Mouse (Mus musculus) neutrophil, adult 5-6 weeks (primary cell): ENCODE data around the gene Cacybp. TPM values are rescaled to one million over a fixed set of nuclear protein-coding genes. Genes with fewer than 3 reads are reported as not detected.
A peak's percentile ranks its signal among the peaks of the same experiment; 100 is the strongest.

ENCODE experiments used
- ATAC-seq: fragments of 151-379, 151-347 bp; 2 replicates; pipeline ENCODE4 v1.8.0; 2017; ENCODE audit warnings: mild to moderate bottlenecking, moderate TSS enrichment; ENCODE audit not compliant: insufficient number of reproducible peaks, poor library complexity, low FRiP score, severe bottlenecking; ENCODE audit errors: extremely low read depth
- total RNA-seq: library from RNA; stranded (forward); fragments of 200-1000 nt; gene quantifications from 2 replicates; pipeline ENCODE4 v1.2.3, GENCODE M21; 2017

Gene Cacybp
- total RNA-seq, 1 experiment from 2014 or later, result 57.3 TPM

DNA sequence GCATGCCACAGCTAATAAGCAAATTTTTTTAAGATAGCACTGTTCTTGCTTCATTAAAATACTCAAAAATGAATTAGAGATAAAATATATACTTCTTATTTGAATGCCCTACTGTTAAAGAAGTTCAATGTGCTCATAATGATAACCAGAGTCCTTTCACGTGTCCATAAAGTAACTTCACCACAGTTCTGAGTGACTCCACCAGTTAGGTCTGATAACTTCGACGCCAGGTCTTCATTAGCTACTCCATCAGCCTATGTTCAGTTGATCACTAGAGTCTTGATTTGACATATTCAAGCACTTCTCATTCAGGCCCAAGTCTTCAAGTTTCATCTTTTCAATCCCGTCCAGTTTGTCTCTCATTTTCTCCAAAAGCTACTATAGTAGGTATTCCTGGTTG lies 14.5 kb upstream of the Cacybp start:
- no peak for ATAC-seq

- ATAC-seq, result no peak
Observed at GRCm38 (mm10) chr1:160224093-160224492, 11.4 kb upstream of the Cacybp start.

DNA sequence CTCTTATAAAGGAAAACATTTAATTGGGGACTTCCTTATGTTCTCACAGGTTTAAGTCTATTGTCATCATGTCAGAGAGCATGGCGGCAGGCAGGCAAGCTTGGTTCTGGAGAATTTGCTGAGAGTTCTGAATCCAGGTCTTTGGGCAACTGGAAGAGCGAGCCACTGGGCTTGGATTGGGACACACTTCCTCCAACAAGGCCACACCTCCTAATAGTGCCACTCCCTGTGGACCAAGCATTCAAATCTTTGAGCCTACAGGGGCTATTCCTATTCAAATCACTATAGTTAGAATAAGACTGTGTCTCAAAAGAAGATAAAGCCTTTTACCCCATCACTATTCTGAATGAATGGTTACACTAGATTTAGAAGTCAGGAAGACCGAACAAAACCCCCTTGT lies 5.2 kb upstream of the Cacybp start:
- no peak for ATAC-seq

- no peak for ATAC-seq
Observed at GRCm38 (mm10) chr1:160214171-160214570, 1.5 kb upstream of the Cacybp start.

GRCm38 (mm10) chr1:160212123-160212691 lies 468 bp downstream of the Cacybp start:
- no peak for ATAC-seq

DNA sequence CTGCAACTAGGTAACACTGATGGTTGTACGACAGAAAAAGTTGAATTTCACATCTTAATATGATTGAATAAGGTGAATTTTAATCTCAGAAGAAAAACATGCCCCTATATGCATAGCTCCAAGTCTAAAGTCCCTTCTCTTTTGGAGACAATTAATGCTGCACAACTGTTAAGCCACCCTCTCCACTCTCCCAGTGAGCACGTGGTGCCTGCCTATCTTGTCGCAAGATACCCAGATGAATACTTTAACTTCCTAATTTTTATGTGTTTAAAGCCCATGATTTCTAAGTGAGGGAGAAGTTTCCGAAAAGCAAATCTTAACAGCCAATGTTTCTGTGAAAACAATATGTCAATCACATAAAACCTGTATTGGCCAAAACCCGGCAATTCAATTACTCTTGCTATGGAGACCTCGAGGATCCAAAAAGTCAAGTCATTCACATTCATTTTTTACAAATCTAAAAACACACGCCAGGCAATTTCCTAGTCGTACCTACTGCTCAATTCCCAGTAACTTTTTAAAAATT lies 1.0 kb downstream of the Cacybp start:
- no peak for ATAC-seq

GRCm38 (mm10) chr1:160210566-160210965 lies 2.1 kb downstream of the Cacybp start:
- no peak for ATAC-seq

- ATAC-seq, result no peak
Observed at GRCm38 (mm10) chr1:160209844-160210243, 2.8 kb downstream of the Cacybp start.

GRCm38 (mm10) chr1:160205486-160205885 lies 7.2 kb downstream of the Cacybp start:
- ATAC-seq, result no peak

GRCm38 (mm10) chr1:160195337-160195663 lies 17.4 kb downstream of the Cacybp start:
- ATAC-seq, result no peak

- ATAC-seq, result peak; percentile 98
Observed at GRCm38 (mm10) chr1:160194529-160195336, 17.9 kb downstream of the Cacybp start, which contains the start of gene Mrps14. Gene Mrps14, plus strand, starts transcription at chr1:160195215.

- no peak for ATAC-seq
Observed at GRCm38 (mm10) chr1:160184506-160184905, 28.2 kb downstream of the Cacybp start.

GRCm38 (mm10) chr1:160181216-160181615 lies 31.5 kb downstream of the Cacybp start:
- no peak for ATAC-seq

- ATAC-seq, result no peak
Observed at GRCm38 (mm10) chr1:160176903-160177302, 35.8 kb downstream of the Cacybp start.

- ATAC-seq, result no peak
Observed at GRCm38 (mm10) chr1:160166600-160166999, 46.1 kb downstream of the Cacybp start.

DNA sequence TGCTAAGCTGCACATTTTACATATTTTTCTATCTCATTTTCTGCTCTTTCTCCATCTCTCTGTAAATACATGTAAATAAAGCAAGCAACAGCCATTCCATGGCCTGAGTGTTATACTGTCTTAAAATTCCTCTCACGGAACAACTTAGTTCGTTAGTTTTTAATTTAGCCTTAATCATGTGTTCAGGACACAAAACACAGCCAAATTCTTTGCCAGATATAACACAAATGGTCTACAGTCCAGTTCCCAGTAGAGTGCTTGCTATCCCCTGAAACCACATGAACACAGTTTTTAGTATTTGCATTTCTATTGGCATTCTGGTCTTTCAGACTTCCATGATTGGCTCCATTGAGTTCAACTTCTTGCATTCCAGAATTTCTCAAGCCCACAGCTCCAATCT lies 54.5 kb downstream of the Cacybp start:
- no peak for ATAC-seq

DNA sequence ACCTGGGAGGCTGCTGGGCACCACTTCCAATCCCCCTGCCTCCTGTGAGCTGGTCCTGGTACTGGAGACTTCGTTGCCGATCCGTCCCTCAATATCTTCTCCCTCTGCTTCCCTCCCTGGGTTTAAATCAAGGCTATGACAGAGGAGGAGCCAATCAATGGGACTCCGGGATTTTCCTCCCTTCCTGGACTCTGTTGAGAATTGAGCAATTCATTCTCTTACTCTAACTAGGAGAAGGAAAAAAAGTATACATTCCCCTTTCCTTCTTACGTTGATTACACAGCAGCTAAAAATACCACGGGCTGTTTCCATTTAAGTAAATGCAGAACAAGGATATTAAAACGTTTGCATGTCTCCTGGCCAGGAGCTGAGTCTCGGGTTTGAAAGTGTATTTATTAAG lies 59.2 kb downstream of the Cacybp start, which contains the start of gene Tnn:
Tnn (minus strand) TSS at position 101 of the 400 bp plus-strand sequence.
- no peak for ATAC-seq
